Mouse (Mus musculus): Measurements from ENCODE around the gene Ubqln1.

DNA sequence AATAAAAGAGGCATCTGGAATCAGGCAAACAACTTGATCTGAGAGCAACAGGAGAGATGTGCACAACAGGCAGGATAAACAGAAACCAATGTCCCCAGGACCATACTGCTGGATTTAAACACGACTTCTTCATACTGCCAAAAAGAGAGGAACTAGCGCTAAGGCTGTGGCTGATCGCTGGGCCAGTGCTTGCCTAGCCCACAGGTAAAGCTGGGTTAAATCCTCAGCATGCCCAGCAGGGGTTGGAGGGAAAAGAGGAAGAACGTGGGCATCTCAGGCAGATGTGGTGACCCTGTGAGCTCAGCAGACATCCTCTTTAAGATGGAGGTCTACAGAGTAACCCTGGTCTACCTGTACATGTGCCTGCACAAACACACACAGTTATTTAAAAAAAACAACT is 10.5 kb downstream of the Ubqln1 start:
- no peak for TF ChIP-seq CHD2 (IDR thresholded peaks at IDR 0.05; ENCODE audit: low read depth, low read length)
- no peak for TF ChIP-seq HCFC1 (IDR thresholded peaks at IDR 0.05; ENCODE audit: borderline replicate concordance, insufficient read depth, low read length)
- TF ChIP-seq ZC3H11A (IDR thresholded peaks at IDR 0.05; ENCODE audit: borderline replicate concordance, low read depth, low read length) = no peak
- no peak for TF ChIP-seq MAFK (IDR thresholded peaks at IDR 0.05; ENCODE audit: insufficient read depth, low read depth, low read length)

Measured in ES-E14 (cell line).